Mouse (Mus musculus) small intestine, adult 2 months (tissue): ENCODE measurements around the gene Gm17581.

ENCODE experiments used
- CTCF ChIP-seq: fragments of 200-500 bp; IDR thresholded peaks from 2 replicates; pipeline ENCODE4 v1.5.1; 2012; ENCODE audit warnings: low read depth, mild to moderate bottlenecking, control low read depth, inconsistent platforms, low read length, moderate library complexity, mixed read lengths; ENCODE audit not compliant: insufficient replicate concordance, insufficient read length; ENCODE audit errors: extremely low read depth
- POLR2A ChIP-seq: fragments of 200-500 bp; IDR thresholded peaks from 2 replicates; pipeline ENCODE4 v1.6.1; 2012; ENCODE audit warnings: low read depth, mild to moderate bottlenecking, control low read depth, inconsistent platforms, low read length, moderate library complexity

DNA sequence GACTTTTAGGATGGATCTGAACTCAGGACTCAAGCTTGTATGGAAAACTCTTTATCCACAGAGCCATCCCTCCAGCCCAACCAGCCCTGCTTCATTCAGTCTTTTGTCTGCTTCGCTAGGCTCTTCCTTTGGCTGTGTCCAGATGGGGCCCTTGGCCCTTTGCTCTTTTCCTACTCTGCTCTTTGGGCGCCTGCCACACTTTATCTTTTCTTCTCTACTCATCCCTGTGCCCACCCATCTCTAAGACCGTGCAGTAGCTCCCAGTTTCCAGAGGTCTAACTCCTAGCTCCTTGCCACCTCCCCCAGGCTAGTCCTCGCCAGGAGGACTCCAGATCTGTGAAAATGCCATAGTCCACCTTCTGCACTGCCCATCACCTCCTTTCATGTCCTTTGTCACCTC lies 38.0 kb upstream of the Gm17581 start:
- TF ChIP-seq CTCF (no peak), POLR2A (no peak)
